Mouse (Mus musculus) bone marrow, adult 2 months (tissue): Measurements from ENCODE around the gene Camk2g. TPM values are rescaled to one million over a fixed set of nuclear protein-coding genes. Genes with fewer than 3 reads are reported as not detected.

Experiments used
- H3K27ac ChIP-seq: fragments of 200-500 bp; 2 replicates; pipeline ENCODE4 v1.5.1; 2012; ENCODE audit warnings: low read depth, mild to moderate bottlenecking, control low read depth, inconsistent platforms, low read length; ENCODE audit not compliant: control insufficient read depth, poor library complexity, insufficient read depth
- H3K4me1 ChIP-seq: fragments of 200-500 bp; 2 replicates; pipeline ENCODE4 v1.6.1; 2011; ENCODE audit warnings: low read length; ENCODE audit not compliant: control insufficient read depth, insufficient read depth
- H3K4me3 ChIP-seq: fragments of 200-500 bp; replicated peaks from 2 replicates; pipeline ENCODE3; 2011; ENCODE audit warnings: mild to moderate bottlenecking, low read depth, low read length, control low read depth; ENCODE audit not compliant: control insufficient read depth
- CTCF ChIP-seq: fragments of 200-500 bp; IDR thresholded peaks from 2 replicates; pipeline ENCODE4 v1.5.1; 2011; ENCODE audit warnings: low read length, control low read depth; ENCODE audit not compliant: control insufficient read depth, insufficient read depth
- POLR2A ChIP-seq: fragments of 200-500 bp; IDR thresholded peaks from 2 replicates; pipeline ENCODE4 v1.6.1; 2011; ENCODE audit warnings: low read depth, mild to moderate bottlenecking, control low read depth, low read length, borderline replicate concordance; ENCODE audit not compliant: control insufficient read depth
- WGBS: fragments of 180-500 bp; shearing (Covaris S2); methylation state at CpG from one replicate; pipeline ENCODE4 v1.1.7; 2018; 5-methylcytosine and 5-hydroxymethylcytosine counted together
- polyA plus RNA-seq: library from polyadenylated mRNA; stranded (reverse); fragments of >200 nt; gene quantifications from 2 replicates; pipeline ENCODE4 v1.2.4, GENCODE M21; 2011; ENCODE audit warnings: low replicate concordance; ENCODE audit not compliant: missing spikeins, insufficient read depth, insufficient read length

Camk2g gene
- polyA plus RNA-seq, 1 experiment = 13.8 TPM

DNA sequence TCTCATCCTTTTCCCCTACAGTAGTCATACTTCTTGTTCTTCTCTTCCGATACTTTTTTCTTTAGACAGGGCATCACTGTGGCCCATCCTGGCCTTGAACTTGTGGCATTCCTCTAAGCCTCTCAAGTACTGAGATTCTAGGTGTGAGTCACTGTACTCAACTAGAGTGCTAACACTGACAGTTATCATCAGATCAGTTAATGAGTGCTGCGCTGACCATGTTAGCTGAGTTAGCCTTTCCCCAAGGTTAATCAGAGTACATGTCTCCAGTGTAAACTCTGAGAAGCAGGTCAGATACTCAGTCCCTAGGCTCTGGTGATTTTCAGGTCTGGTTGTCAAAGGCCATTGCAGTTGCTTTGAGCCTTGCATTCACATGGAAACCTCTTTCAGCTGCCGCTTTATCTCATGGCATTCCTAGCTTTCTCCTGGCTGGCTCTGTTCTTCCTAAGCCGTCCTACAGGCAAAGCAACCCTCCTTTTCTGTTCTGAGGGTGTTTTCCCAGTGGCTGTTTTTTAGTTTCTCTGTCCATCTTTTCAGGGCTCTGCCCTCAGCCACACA is 44.3 kb downstream of the Camk2g start:
- TF ChIP-seq CTCF = no peak
- no peak for TF ChIP-seq POLR2A
- no peaks in the 10 kb centered on the region; the same call in 1 of the 2 replicates for H3K4me1 ChIP-seq
- H3K4me3 ChIP-seq = no peak overlapping the region
- no peak overlapping the region for H3K27ac ChIP-seq
- 93% methylated on average over 4 of the region's 4 CpGs for WGBS

- TF ChIP-seq POLR2A = no peak
- TF ChIP-seq CTCF = no peak
- H3K4me3 ChIP-seq = no peak overlapping the region
- H3K27ac ChIP-seq = no peak overlapping the region
- no peaks in the 10 kb centered on the region; the same call in 1 of the 2 replicates for H3K4me1 ChIP-seq
- WGBS = 81% methylated on average over 4 of the region's 4 CpGs
These were observed 45.5 kb downstream of the Camk2g start for GRCm38 (mm10) chr14:20748388-20748787.

DNA sequence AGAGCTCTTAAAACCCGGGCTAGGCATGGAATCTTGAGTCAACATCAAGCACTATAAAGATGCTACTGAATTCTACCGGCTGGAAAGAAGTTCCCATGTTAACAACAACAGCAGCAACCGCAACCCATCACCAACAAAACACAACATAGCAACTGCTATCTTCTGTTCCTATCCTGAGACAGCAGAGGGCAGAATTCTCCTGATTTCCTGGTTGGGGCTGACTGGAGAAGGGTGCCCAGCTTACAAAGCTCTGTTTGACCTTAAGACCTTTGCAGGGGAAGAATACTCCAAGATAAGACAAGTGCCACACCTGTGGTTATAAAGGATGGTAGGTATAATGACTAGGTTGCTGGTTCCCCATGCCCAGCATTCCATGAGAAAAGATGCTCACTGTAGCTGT is 47.0 kb downstream of the Camk2g start:
- Histone ChIP-seq H3K4me3 (no peak overlapping the region), H3K27ac (no peak overlapping the region), H3K4me1 (no peaks in the 10 kb centered on the region; the same call in 1 of the 2 replicates)
- no peak for TF ChIP-seq CTCF
- TF ChIP-seq POLR2A = no peak
- WGBS = 79% methylated on average over 3 of the region's 3 CpGs

DNA sequence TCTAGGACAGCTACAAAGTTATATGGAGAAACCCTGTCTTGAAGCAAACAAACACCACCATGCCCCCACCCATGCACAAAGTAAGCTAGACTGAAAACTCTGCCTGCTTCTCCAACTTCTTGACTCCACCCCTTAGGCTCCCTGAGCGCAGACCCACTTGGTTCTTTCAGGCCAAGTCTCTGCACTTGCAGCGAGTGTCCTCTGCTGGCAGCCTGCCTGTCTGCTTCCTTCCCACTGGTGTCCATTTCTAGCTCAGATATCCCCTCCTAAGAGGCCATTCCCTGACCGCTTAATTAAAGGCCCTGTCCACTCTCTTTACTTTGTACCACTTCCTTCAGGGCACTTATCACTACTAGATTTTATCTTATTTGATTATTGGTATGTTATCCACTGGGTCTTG is 50.3 kb downstream of the Camk2g start:
- Histone ChIP-seq H3K4me3 (no peak overlapping the region), H3K4me1 (no peaks in the 10 kb centered on the region; the same call in 1 of the 2 replicates), H3K27ac (no peak overlapping the region)
- TF ChIP-seq CTCF (no peak), POLR2A (no peak)
- WGBS = 90% methylated on average over 3 of the region's 3 CpGs

DNA sequence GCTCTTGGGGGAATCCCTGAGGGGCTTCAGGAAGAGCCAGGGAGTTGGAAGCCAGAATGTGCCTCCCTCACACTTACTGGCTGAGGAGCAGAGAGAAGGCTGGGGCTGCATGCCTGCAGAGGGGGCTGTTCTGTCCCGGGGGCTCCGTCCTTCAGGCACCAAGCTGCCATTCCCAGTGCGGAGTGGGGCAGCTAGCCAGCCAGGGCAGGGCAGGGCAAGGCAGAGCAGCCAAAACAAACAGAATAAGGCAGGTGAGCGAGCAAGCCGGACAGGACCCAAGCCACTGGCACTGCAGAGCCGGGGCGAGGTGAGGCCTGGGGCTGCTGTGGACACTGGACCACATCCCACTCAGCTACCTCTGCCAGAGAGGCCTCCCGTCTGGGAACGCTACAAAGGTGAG is 52.6 kb downstream of the Camk2g start:
- WGBS = 91% methylated on average over 9 of the region's 9 CpGs
- Histone ChIP-seq H3K4me1 (no peaks in the 10 kb centered on the region; the same call in none of the 2 replicates), H3K4me3 (no peak overlapping the region), H3K27ac (no peak overlapping the region)
- TF ChIP-seq POLR2A = no peak
- no peak for TF ChIP-seq CTCF

- Histone ChIP-seq H3K27ac (no peak overlapping the region), H3K4me1 (no peaks in the 10 kb centered on the region; the same call in none of the 2 replicates), H3K4me3 (no peak overlapping the region)
- TF ChIP-seq CTCF (no peak), POLR2A (no peak)
- WGBS = 85% methylated on average over 8 of the region's 8 CpGs
These were observed 55.4 kb downstream of the Camk2g start for GRCm38 (mm10) chr14:20738511-20738910.

GRCm38 (mm10) chr14:20737306-20737705 is 56.6 kb downstream of the Camk2g start:
- peak; percentile 74 for TF ChIP-seq CTCF
- TF ChIP-seq POLR2A = no peak
- 48% methylated on average over 14 of the region's 14 CpGs for WGBS
- no peaks in the 10 kb centered on the region; the same call in none of the 2 replicates for H3K4me1 ChIP-seq
- H3K4me3 ChIP-seq = no peak overlapping the region
- H3K27ac ChIP-seq = no peak overlapping the region

DNA sequence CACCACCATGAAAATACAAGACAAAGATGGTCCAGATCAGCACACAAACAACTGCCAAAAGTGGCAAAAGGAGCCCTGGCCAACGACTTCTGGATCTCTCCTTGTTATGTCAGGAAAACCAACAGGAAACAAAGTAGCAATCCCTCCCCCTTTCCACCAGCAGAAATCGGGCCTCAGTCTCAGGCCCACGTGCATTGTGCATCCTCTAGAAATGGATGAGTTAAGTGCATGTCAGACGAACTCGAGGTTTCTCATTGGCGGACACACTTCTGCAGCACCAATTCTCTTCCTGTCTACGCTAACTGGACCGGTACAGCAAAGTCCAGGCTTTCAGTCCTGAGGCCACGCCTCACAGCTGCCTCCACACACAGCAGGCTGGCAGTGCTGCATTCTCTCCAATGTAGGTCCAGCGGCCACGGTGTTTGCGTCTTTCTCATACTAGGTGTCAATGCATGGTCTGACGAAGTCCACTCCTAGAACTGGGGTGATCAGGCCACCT is 57.9 kb downstream of the Camk2g start:
- Histone ChIP-seq H3K4me3 (no peak overlapping the region), H3K27ac (no peak overlapping the region), H3K4me1 (no peaks in the 10 kb centered on the region; the same call in none of the 2 replicates)
- TF ChIP-seq CTCF (no peak), POLR2A (no peak)
- 53% methylated on average over 13 of the region's 13 CpGs for WGBS
